Mouse (Mus musculus) heart, embryonic 11.5 days (tissue): ENCODE measurements at regions not wholly inside any gene's neighbourhood (a gene's known extent, or its start where the extent isn't known, plus 50 kb on each side); places are given as distances from the start of the nearest gene placed in this dataset.
A peak's percentile ranks its signal among the peaks of the same experiment; 100 is the strongest.

Experiments
- ATAC-seq: fragments of 200-750 bp; cut with Nextera tagmentation; replicated peaks from 2 replicates; pipeline ENCODE4 v1.8.0; 2017; ENCODE audit warnings: moderate library complexity; ENCODE audit not compliant: insufficient number of reproducible peaks, low FRiP score, low TSS enrichment
- H3K27ac ChIP-seq: fragments of 300-500 bp; sonication (generic); 2 replicates; pipeline ENCODE4 v1.5.1; 2014; ENCODE audit warnings: mild to moderate bottlenecking, low read depth, low read length
- H3K27me3 ChIP-seq: fragments of 300-500 bp; sonication (generic); 2 replicates; pipeline ENCODE4 v1.6.1; 2014; ENCODE audit warnings: mild to moderate bottlenecking, low read length, mixed read lengths; ENCODE audit not compliant: control insufficient read depth, insufficient read depth
- H3K36me3 ChIP-seq: fragments of 300-500 bp; sonication (generic); 2 replicates; pipeline ENCODE4 v1.6.1; 2014; ENCODE audit warnings: mild to moderate bottlenecking, low read length, moderate library complexity, mixed read lengths; ENCODE audit not compliant: control insufficient read depth, insufficient read depth
- H3K4me1 ChIP-seq: fragments of 300-500 bp; sonication (generic); 2 replicates; pipeline ENCODE4 v1.6.1; 2014; ENCODE audit warnings: low read length; ENCODE audit not compliant: control insufficient read depth, insufficient read depth
- H3K4me2 ChIP-seq: fragments of 300-500 bp; sonication (generic); 2 replicates; pipeline ENCODE4 v1.6.1; 2014; ENCODE audit warnings: mild to moderate bottlenecking, moderate library complexity
- H3K4me3 ChIP-seq: fragments of 300-500 bp; sonication (generic); 2 replicates; pipeline ENCODE4 v1.5.1; 2014; ENCODE audit warnings: low read depth, low read length
- H3K9ac ChIP-seq: fragments of 300-500 bp; sonication (generic); 2 replicates; pipeline ENCODE4 v1.6.1; 2014; ENCODE audit warnings: mild to moderate bottlenecking, low read depth, low read length, moderate library complexity
- H3K9me3 ChIP-seq: fragments of 300-500 bp; sonication (generic); replicated peaks from 2 replicates; pipeline ENCODE4 v1.6.1; 2016; ENCODE audit warnings: low read length; ENCODE audit not compliant: control insufficient read depth
- WGBS: fragments of 180-500 bp; shearing (Covaris S2); extraction: QIAGEN DNeasy Blood & Tissue Kit; methylation state at CpG from one replicate; pipeline ENCODE4 v1.1.7; 2014; ENCODE audit not compliant: insufficient replicate concordance; 5-methylcytosine and 5-hydroxymethylcytosine counted together

- Histone ChIP-seq H3K9ac (no peak overlapping the region), H3K4me3 (no peak overlapping the region), H3K4me1 (0 out of 2 replicates have a peak, but pooled peaks cover 2% of the 10 kb centered on the region), H3K27ac (no peak overlapping the region), H3K9me3 (no peaks in the 10 kb centered on the region), H3K27me3 (no peaks in the 10 kb centered on the region), H3K36me3 (no peaks in the 10 kb centered on the region), H3K4me2 (no peak overlapping the region)
- peak; percentile 42; the same call in 1 of the 2 replicates for ATAC-seq
- WGBS, result 53% methylated on average over 10 of the region's 10 CpGs
These were observed 1271.2 kb downstream of the Synb start for GRCm38 (mm10) chr14:68022925-68023324.

GRCm38 (mm10) chr14:68021240-68021639 lies 1272.9 kb downstream of the Synb start:
- H3K4me1 ChIP-seq, result 0 out of 2 replicates have a peak, but pooled peaks cover 2% of the 10 kb centered on the region
- H3K9me3 ChIP-seq, result no peaks in the 10 kb centered on the region
- no peak for ATAC-seq
- no peak overlapping the region for H3K9ac ChIP-seq
- 0 out of 2 replicates have a peak overlapping the region, but pooled peaks have one; percentile 15 for H3K27ac ChIP-seq
- no peak overlapping the region for H3K4me3 ChIP-seq
- 75% methylated on average over 7 of the region's 7 CpGs for WGBS
- no peaks in the 10 kb centered on the region for H3K36me3 ChIP-seq
- H3K4me2 ChIP-seq, result no peak overlapping the region
- H3K27me3 ChIP-seq, result no peaks in the 10 kb centered on the region

DNA sequence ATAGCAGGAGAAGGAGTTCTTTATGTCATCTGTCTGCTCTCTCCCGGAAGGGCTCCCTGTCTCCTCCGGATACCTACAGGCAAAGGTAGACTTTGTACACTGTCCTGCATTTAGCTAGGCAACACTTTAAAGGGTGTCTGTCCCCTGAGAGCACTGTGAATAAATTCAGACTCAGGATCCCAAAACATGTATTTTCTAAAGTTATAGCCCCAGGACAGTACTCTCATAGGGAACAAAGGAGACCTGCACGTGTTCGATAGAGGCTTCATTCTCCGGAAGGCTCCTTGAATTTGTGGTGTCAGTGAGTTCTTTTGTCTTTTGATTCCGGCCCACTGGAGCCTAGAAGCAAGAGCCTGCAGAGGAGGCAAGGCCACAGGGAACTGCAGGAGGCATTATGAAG lies 1273.3 kb downstream of the Synb start:
- no peak overlapping the region for H3K4me2 ChIP-seq
- H3K4me3 ChIP-seq, result no peak overlapping the region
- no peak for ATAC-seq
- no peaks in the 10 kb centered on the region for H3K36me3 ChIP-seq
- H3K4me1 ChIP-seq, result 0 out of 2 replicates have a peak, but pooled peaks cover 2% of the 10 kb centered on the region
- WGBS, result 83% methylated on average over 6 of the region's 6 CpGs
- 0 out of 2 replicates have a peak overlapping the region, but pooled peaks have one; percentile 15 for H3K27ac ChIP-seq
- no peak overlapping the region for H3K9ac ChIP-seq
- no peaks in the 10 kb centered on the region for H3K9me3 ChIP-seq
- H3K27me3 ChIP-seq, result no peaks in the 10 kb centered on the region

DNA sequence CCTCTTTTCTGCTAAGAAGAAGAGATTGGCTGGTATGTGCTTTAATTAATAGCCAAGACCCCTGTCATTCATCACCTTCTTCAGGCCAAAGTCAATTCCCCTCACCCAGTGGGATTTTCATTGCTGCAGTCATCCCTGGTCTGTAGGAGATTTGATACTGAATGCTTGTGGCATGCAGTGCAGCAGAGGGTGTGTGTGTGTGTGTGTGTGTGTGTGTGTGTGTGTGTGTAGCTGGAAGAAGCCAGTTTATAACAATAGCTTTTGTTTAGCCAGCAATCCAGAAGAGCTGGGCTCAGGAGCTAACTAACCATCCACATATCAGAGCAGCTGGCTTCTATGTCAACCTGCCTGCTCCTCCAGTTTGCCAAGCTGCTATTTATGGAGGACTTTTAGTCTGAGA lies 1275.4 kb downstream of the Synb start:
- no peak for ATAC-seq
- no peak overlapping the region for H3K9ac ChIP-seq

DNA sequence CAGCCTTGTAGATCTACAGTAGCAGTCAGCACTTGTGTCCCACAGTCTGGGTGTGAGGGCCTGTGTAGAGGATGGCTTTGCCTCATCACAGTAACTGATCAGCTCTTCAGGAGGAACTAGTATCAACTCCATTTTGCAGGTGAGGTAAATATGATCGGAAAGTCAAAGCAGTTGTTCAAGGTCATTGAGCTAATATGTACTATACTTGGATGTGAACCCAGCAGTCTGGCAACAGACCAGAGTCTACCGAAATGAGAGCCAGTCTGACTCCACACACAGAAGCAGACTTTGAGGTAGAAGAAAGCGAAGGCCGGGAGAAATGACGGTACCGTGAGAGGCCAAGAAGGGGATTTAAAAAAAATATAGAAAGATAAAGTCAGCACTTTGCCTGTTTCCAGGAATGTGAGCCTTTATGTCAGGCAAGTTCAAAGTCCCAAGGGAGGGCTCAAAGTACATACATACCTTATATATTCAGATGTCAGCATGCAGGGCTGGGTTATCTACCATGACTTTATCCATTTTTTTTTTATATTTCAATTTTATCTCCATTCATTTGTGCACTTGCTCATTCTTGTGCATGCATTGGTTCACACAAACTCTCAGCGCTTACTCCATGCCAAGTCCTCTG lies 1297.2 kb downstream of the Synb start:
- Histone ChIP-seq H3K9me3 (no peaks in the 10 kb centered on the region), H3K36me3 (no peaks in the 10 kb centered on the region), H3K4me2 (no peak overlapping the region), H3K27me3 (peaks cover 3% of the 10 kb centered on the region; the same call in 1 of the 2 replicates), H3K9ac (no peak overlapping the region), H3K27ac (no peak overlapping the region), H3K4me3 (no peak overlapping the region), H3K4me1 (no peaks in the 10 kb centered on the region)
- ATAC-seq, result no peak
- WGBS, result 87% methylated on average over 7 of the region's 7 CpGs

More for the DNA sequence above, 1275.4 kb downstream of the Synb start:
- H3K4me2 ChIP-seq, result no peak overlapping the region
- no peak overlapping the region for H3K27ac ChIP-seq
- no peaks in the 10 kb centered on the region for H3K27me3 ChIP-seq
- no peak overlapping the region for H3K4me3 ChIP-seq
- 0 out of 2 replicates have a peak, but pooled peaks cover 2% of the 10 kb centered on the region for H3K4me1 ChIP-seq
- no peaks in the 10 kb centered on the region for H3K36me3 ChIP-seq
- 0 out of 2 replicates have a peak, but pooled peaks cover 3% of the 10 kb centered on the region for H3K9me3 ChIP-seq

GRCm38 (mm10) chr14:67993611-67994051 lies 1300.5 kb downstream of the Synb start:
- Histone ChIP-seq H3K9ac (no peak overlapping the region), H3K9me3 (no peaks in the 10 kb centered on the region), H3K27ac (no peak overlapping the region), H3K4me3 (no peak overlapping the region), H3K4me2 (peak overlapping the region; percentile 38), H3K36me3 (no peaks in the 10 kb centered on the region), H3K4me1 (no peaks in the 10 kb centered on the region), H3K27me3 (peaks cover 3% of the 10 kb centered on the region; the same call in 1 of the 2 replicates)
- WGBS, result 60% methylated on average over 13 of the region's 13 CpGs
- no peak for ATAC-seq

- 16% methylated on average over 8 of the region's 8 CpGs for WGBS
- H3K36me3 ChIP-seq, result no peaks in the 10 kb centered on the region
- peak overlapping the region; percentile 38 for H3K4me2 ChIP-seq
- no peaks in the 10 kb centered on the region for H3K4me1 ChIP-seq
- H3K27ac ChIP-seq, result no peak overlapping the region
- peaks cover 3% of the 10 kb centered on the region; the same call in 1 of the 2 replicates for H3K27me3 ChIP-seq
- H3K4me3 ChIP-seq, result no peak overlapping the region
- H3K9me3 ChIP-seq, result 0 out of 2 replicates have a peak, but pooled peaks cover 2% of the 10 kb centered on the region
- ATAC-seq, result no peak
- no peak overlapping the region for H3K9ac ChIP-seq
These were observed 1301.0 kb downstream of the Synb start for GRCm38 (mm10) chr14:67993142-67993541.

- peaks cover 3% of the 10 kb centered on the region; the same call in 1 of the 2 replicates for H3K27me3 ChIP-seq
- H3K4me2 ChIP-seq, result no peak overlapping the region
- WGBS, result 59% methylated on average over 6 of the region's 6 CpGs
- H3K9me3 ChIP-seq, result 0 out of 2 replicates have a peak, but pooled peaks cover 2% of the 10 kb centered on the region
- no peak overlapping the region for H3K9ac ChIP-seq
- H3K4me3 ChIP-seq, result no peak overlapping the region
- no peaks in the 10 kb centered on the region for H3K36me3 ChIP-seq
- no peak for ATAC-seq
- no peak overlapping the region for H3K27ac ChIP-seq
- no peaks in the 10 kb centered on the region for H3K4me1 ChIP-seq
These were observed 1302.0 kb downstream of the Synb start for GRCm38 (mm10) chr14:67992088-67992487.

GRCm38 (mm10) chr14:67990271-67990670 lies 1303.8 kb downstream of the Synb start:
- Histone ChIP-seq H3K4me2 (no peak overlapping the region), H3K9me3 (0 out of 2 replicates have a peak, but pooled peaks cover 2% of the 10 kb centered on the region), H3K27ac (no peak overlapping the region), H3K27me3 (peaks cover 3% of the 10 kb centered on the region; the same call in 1 of the 2 replicates), H3K36me3 (no peaks in the 10 kb centered on the region), H3K9ac (no peak overlapping the region), H3K4me3 (no peak overlapping the region), H3K4me1 (no peaks in the 10 kb centered on the region)
- ATAC-seq, result no peak
- WGBS, result 58% methylated on average over 3 of the region's 3 CpGs
